20 mouse cellular contexts compared by ENCODE assay signal in genomic region chr8:57923556-57923955, GRCm38 (mm10).
DNase-seq lines count a peak whose midpoint lies in the region; ATAC-seq lines count a peak whose summit lies in the region.
"Had no signal": no experiment of that assay in that cellular context is flagged by ENCODE, and none has a peak within 500 bp of the region (broad histone marks: within the 10 kb centered on the region; RNA-seq: fewer than 3 reads in every experiment).

No protein-coding gene starts in this region.

- H3K27ac ChIP-seq in midbrain, embryonic 11.5 days (ENCODE audit: low read depth, low read length): no peak overlapping the region
- no peak overlapping the region for H3K27ac ChIP-seq in midbrain, embryonic 13.5 days
- H3K27ac ChIP-seq in hindbrain, embryonic 13.5 days: 0 out of 2 replicates have a peak overlapping the region, but pooled peaks have one; percentile 12
- H3K27ac ChIP-seq: heart, adult 2 months; heart, embryonic 15.5 days; stomach, embryonic 15.5 days had no signal

- H3K4me3 ChIP-seq in midbrain, embryonic 11.5 days (ENCODE audit: low read depth, low read length): no peak overlapping the region
- H3K4me3 ChIP-seq in midbrain, embryonic 13.5 days (replicated peaks): no peak overlapping the region
- H3K4me3 ChIP-seq in hindbrain, embryonic 13.5 days: no peak overlapping the region
- H3K4me3 ChIP-seq: heart, adult 2 months; heart, embryonic 15.5 days; stomach, embryonic 15.5 days had no signal

- 29% methylated on average over 6 of the region's 6 CpGs for WGBS in midbrain, embryonic 11.5 days
- WGBS in midbrain, embryonic 13.5 days: 18% methylated on average over 6 of the region's 6 CpGs
- WGBS in hindbrain, embryonic 13.5 days: 20% methylated on average over 6 of the region's 6 CpGs

- no peak overlapping the region for H3K4me2 ChIP-seq in midbrain, embryonic 11.5 days
- no peak overlapping the region for H3K4me2 ChIP-seq in midbrain, embryonic 13.5 days (replicated peaks)
- no peak overlapping the region for H3K4me2 ChIP-seq in hindbrain, embryonic 13.5 days
- H3K4me2 ChIP-seq: heart, embryonic 15.5 days; liver, embryonic 11.5 days; stomach, embryonic 15.5 days had no signal

- DNase-seq in midbrain, embryonic 11.5 days (ENCODE audit: low spot score, missing footprints): no peak
- DNase-seq in embryo, embryonic 10 days (ENCODE audit: low spot score): peak; percentile 32
- peak; percentile 17 for DNase-seq in embryo, embryonic 9.5 days (ENCODE audit: extremely low spot score)
- no peak for DNase-seq in lung, postnatal 14 days
- no peak for DNase-seq in lung, postnatal 10 days
- DNase-seq: adrenal gland, adult 8-10 months; cerebellum, postnatal 10 days; gastrocnemius, postnatal 25 days; heart, adult 2 months; heart, postnatal 4 days; lung, adult 2 months; lung, postnatal 4 days; thymus, adult 18-20 months; thymus, postnatal 4 days had no signal

- no peaks in the 10 kb centered on the region for H3K9me3 ChIP-seq in midbrain, embryonic 11.5 days (ENCODE audit: control insufficient read depth, low read length)
- H3K9me3 ChIP-seq in midbrain, embryonic 13.5 days: no peaks in the 10 kb centered on the region
- no peaks in the 10 kb centered on the region for H3K9me3 ChIP-seq in hindbrain, embryonic 13.5 days
- H3K9me3 ChIP-seq: heart, embryonic 15.5 days; stomach, embryonic 15.5 days had no signal

- H3K36me3 ChIP-seq in midbrain, embryonic 11.5 days (ENCODE audit: control insufficient read depth, insufficient read depth, low read length): no peaks in the 10 kb centered on the region
- H3K36me3 ChIP-seq in midbrain, embryonic 13.5 days: no peaks in the 10 kb centered on the region
- no peaks in the 10 kb centered on the region for H3K36me3 ChIP-seq in hindbrain, embryonic 13.5 days
- H3K36me3 ChIP-seq: heart, embryonic 15.5 days; stomach, embryonic 15.5 days had no signal

- peaks cover 29% of the 10 kb centered on the region for H3K4me1 ChIP-seq in midbrain, embryonic 11.5 days (ENCODE audit: control insufficient read depth, insufficient read depth, low read length)
- H3K4me1 ChIP-seq in midbrain, embryonic 13.5 days (replicated peaks): peaks cover 46% of the 10 kb centered on the region
- peaks cover 36% of the 10 kb centered on the region for H3K4me1 ChIP-seq in hindbrain, embryonic 13.5 days (replicated peaks)
- H3K4me1 ChIP-seq: stomach, embryonic 15.5 days had no signal

- peaks cover 7% of the 10 kb centered on the region for H3K27me3 ChIP-seq in midbrain, embryonic 11.5 days (ENCODE audit: control insufficient read depth, insufficient read depth, low read length)
- H3K27me3 ChIP-seq in midbrain, embryonic 13.5 days: peaks cover 3% of the 10 kb centered on the region; the same call in 1 of the 2 replicates
- H3K27me3 ChIP-seq in hindbrain, embryonic 13.5 days: no peaks in the 10 kb centered on the region
- H3K27me3 ChIP-seq: heart, embryonic 15.5 days; stomach, embryonic 15.5 days had no signal

- no peak overlapping the region for H3K9ac ChIP-seq in midbrain, embryonic 11.5 days (ENCODE audit: low read length)
- H3K9ac ChIP-seq in midbrain, embryonic 13.5 days (replicated peaks): no peak overlapping the region
- no peak overlapping the region for H3K9ac ChIP-seq in hindbrain, embryonic 13.5 days
- H3K9ac ChIP-seq: heart, embryonic 15.5 days; stomach, embryonic 15.5 days had no signal

- peak; percentile 18; the same call in 1 of the 2 replicates for ATAC-seq in midbrain, embryonic 11.5 days (ENCODE audit: low FRiP score)
- no peak for ATAC-seq in midbrain, embryonic 13.5 days
- ATAC-seq in hindbrain, embryonic 13.5 days (ENCODE audit: low FRiP score): peak; percentile 44; the same call in 1 of the 2 replicates
- ATAC-seq: intestine, embryonic 16.5 days had no signal

Comparison
In these comparisons a context has a peak if more than half of its experiments do, and no peak if none do; other contexts are left out.
1. DNase-seq: peak in embryo, embryonic 10 days (single experiment) and embryo, embryonic 9.5 days (single experiment); none in midbrain, embryonic 11.5 days (single experiment), lung, postnatal 14 days (single experiment) and lung, postnatal 10 days (single experiment).